Mouse (Mus musculus): ENCODE results near the gene Tesc.

Gene Tesc

GRCm38 (mm10) chr5:118044907-118045306, 17.4 kb downstream of the Tesc start:
- DNase-seq (ENCODE audit: low spot score), result no peak

DNA sequence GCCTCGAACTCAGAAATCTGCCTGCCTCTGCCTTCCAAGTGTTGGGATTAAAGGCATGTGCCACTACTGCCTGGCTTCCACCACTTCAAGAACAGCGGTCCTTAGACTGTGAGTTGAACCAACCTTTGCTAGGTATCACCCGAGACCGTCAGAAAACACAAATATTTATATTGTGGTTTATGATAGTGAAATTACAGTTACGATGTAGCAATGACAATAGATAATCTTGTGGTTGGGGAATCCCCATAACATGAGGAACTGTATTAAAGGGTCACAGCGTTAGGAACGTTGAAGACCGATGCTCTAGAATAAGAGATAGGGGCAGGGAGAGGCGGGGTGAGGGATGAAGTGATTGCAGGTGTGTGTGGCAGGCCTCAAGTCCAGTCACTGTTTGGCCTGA, 17.8 kb downstream of the Tesc start:
- no peak for DNase-seq (ENCODE audit: low spot score)

GRCm38 (mm10) chr5:118047091-118047757, 19.7 kb downstream of the Tesc start:
- no peak for DNase-seq (ENCODE audit: low spot score)

DNA sequence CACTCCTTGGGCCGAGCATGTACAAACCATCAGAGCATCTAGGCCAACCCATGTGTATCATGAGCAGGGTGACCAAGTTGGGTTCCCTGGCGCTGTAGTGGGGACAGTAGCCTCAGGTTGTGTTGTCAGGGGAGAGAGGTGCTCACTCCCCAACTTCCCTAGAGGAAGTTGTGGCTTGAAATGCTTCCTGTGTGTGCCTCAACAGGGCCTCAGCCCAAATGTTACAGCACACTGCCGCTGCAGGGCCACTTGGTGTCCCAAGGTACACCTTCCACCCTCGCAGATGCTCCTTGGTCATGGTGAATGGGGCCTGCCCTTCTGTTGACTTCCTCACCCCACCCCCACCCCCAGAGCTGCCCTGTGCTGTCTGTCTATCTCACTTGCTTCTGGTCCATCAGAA, 20.9 kb downstream of the Tesc start:
- no peak for DNase-seq (ENCODE audit: low spot score)

GRCm38 (mm10) chr5:118048928-118049327, 21.4 kb downstream of the Tesc start:
- DNase-seq (ENCODE audit: low spot score), result no peak

- no peak for DNase-seq (ENCODE audit: low spot score)
Observed at GRCm38 (mm10) chr5:118050743-118051142, 23.2 kb downstream of the Tesc start.

DNA sequence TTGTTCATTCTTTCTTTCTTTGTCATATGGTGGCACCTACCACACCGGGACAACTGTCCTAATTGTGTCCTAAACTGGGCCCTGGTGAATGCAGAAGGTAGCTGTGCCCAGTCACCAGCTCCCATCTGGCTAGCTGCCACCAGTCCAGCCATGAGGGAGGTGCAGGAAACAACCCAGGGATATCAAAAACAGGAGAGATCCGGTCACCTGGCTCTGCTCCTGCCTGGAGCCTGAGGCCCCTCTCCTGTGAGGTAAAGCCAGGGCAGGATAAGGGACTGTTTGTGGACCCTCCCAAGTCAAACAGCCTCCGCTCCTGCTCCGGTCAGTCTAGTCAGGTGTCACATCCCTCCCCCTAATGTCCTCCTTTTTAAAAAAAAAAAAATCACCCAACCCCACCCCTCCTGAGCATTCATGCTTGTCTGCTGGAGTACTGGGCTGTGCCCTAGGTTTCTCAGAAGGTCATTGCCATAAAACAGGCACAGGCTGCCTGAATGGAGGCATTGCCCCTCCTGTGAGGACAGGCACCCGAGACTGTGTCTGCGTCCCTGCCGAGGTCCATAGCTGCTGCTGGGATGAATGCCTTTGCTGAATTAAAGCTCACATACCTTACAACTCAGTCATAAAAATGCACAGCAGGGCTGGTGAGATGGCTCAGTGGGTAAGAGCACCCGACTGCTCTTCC, 24.6 kb downstream of the Tesc start:
- DNase-seq (ENCODE audit: low spot score), result no peak

GRCm38 (mm10) chr5:118053205-118053604, 25.7 kb downstream of the Tesc start:
- no peak for DNase-seq (ENCODE audit: low spot score)

- DNase-seq (ENCODE audit: low spot score), result no peak
Observed at GRCm38 (mm10) chr5:118057508-118058111, 30.1 kb downstream of the Tesc start.

GRCm38 (mm10) chr5:118058858-118059257, 31.3 kb downstream of the Tesc start:
- DNase-seq (ENCODE audit: low spot score), result no peak

DNA sequence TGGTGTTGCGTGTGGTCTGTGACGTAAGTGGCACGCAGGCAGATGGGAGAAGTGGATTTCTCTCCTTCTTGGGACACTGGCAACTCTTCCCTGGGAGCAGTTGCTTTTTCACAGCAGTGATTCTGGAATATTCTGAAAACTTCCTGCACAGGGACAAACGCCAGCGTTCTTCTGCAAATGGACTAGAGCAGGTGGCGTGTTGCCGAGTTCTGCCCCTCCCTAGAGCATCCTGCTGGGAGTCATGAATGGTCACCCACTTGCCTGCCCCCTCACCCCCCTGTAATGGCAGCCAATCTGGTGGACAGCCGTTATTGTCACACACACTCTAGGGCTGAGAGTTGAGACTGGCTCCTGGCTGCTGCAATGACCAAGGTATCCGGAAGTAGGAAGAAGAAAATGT, 32.1 kb downstream of the Tesc start:
- DNase-seq (ENCODE audit: low spot score), result no peak

DNA sequence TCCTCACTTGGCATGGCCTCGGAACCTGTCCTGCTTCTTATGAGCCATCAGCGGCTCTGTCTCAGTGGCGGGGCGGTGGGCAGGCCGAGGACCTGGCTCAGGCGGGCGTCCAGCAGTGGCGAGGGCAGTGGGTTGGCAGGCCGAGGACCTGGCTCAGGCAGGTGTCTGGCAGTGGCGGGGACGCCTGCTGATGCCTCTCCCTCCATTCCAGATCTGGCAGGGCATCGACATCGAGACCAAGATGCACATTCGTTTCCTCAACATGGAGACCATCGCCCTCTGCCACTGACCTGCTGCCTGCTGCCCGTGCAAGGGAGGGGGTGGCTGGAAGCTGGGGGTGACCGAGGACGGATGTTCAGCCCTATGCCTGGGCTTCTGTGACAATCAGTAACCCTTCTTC, 33.8 kb downstream of the Tesc start:
- no peak for DNase-seq (ENCODE audit: low spot score)

GRCm38 (mm10) chr5:118063181-118063621, 35.7 kb downstream of the Tesc start:
- no peak for DNase-seq (ENCODE audit: low spot score)

DNA sequence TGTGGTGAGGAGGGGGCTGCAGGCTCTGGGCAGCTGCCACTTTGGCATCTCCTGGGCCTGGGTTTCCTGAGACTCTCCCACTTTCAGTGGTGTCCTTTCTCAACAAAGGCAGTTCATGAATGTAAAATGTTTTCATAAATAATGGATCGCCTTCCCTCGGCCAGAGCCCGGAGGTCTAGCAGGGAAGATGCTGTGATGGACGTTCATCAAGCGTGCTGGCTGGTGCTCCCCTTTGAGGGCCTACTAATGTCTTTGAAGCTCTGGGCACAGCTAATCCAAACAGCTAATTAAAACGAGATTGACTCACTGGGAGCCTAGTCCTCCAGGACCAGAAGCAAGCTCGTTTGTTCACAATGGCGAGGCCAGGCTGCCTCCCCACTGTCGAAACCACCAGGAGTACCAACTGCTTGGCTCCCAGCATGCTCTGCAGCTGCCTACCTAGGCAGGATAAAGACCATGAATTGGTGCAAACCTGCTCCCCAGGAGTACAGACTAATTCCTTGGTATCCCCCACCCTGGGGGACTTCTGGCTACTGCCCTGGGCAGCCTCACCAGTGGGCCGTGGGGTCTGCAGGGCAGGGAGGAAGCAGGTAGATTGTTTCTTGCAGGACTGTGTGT, 36.9 kb downstream of the Tesc start:
- no peak for DNase-seq (ENCODE audit: low spot score)

DNA sequence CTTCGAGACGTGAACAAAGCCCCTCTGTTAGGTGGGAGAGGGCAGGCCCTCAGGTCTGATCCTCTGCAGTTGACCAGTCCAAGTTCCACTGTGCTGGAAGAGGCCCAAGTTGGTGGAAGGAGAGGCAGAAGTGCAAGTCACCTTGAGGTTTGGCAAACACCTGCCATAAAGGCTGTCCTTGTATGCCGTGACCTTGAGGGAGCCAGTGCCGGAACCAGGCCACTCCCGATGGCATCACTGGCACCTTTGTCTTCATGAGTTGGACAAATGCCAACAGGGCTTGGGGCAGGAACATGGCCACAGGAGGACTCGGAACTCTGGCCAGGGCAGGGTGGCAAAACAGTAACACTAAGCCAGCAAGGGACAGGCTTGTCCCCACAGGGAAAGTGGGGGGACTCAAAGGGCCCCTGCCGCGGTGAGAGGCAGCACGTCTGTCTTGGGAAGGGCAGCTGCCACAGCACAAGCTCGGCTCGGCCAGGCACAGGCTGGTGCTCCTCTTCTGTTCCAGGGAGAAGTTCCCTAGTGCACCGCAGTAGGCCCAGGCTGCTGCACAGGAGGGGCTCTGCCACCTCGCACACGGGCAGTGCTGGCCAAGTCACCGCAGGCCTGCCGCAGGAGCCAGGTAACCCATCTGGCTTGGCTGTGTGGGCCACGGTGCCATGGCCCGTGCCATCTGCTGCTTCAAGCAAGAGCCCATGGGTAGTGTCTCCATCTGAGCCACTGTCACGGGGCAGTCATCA, 38.1 kb downstream of the Tesc start:
- no peak for DNase-seq (ENCODE audit: low spot score)

DNA sequence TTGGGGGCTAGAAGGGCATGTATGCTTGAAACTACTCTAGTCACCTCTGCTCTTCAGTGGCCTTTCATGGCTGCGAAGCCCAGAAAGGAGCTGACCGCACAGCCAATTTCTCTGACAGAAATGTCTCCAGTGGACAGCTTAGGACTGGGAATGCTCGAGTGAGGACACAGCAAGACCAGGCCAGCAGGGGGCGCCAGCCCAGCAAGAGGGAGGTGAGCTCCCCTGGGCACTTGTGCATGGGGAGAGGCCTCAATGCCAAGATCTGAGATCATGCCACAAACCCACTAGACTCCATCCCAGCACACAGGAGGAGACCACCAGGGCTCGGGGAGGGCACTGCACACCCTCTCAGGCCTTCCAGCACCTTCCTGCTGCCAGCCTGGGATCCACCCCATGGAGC, 39.3 kb downstream of the Tesc start:
- no peak for DNase-seq (ENCODE audit: low spot score)

GRCm38 (mm10) chr5:118067572-118067971, 40.0 kb downstream of the Tesc start:
- DNase-seq (ENCODE audit: low spot score), result no peak

- DNase-seq (ENCODE audit: low spot score), result no peak
Observed at GRCm38 (mm10) chr5:118067984-118068494, 40.5 kb downstream of the Tesc start.

DNA sequence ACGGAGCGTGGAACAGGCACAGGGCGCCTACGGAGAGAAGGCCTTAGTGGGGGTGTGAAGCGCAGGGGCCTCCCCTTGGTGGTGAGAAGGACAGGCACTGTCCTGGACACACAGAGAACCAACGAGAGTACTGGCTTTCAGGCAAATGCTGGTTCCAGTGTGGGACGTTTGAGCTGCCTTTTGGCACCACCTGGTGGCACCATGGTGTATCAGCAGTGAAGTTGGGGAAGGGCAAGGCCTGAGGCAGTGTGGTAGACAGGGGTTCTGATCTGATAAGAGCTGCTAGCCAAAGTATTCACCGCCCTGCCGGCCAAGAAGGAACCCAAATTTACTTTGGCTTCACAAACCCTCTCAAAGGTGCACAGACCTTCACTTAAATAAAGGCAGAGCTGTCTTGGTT, 41.8 kb downstream of the Tesc start:
- DNase-seq (ENCODE audit: low spot score), result no peak

- no peak for DNase-seq (ENCODE audit: low spot score)
Observed at GRCm38 (mm10) chr5:118071766-118072165, 44.2 kb downstream of the Tesc start.

DNA sequence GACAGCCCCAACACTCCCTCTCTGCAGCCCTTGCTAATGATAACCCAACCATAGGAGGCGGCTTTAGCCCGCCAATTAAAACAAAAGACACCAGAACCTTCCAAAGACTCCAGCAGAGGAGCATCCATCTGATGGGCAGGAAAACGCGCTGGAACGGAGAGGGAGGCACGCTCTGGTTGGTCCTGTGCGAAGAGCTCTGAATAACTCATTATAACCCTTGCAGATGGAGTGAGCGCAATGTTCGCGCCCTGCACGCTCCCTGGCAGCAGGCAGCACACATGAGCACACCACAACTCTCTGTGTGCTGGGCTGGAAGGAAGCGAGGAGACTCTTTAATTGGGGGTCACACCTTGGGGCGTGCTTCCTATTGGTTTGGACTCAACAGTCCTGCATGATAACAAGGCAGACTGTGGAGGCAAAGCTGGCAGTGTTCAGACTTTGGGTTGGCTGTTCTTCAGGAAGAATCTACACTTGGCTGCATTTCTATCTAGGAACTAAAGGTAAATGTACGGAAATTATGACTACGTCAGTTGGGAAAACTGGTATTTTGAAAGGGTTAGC, 45.8 kb downstream of the Tesc start:
- DNase-seq (ENCODE audit: low spot score), result no peak

Data from layer of hippocampus, adult 9-10 months (tissue).